Mouse (Mus musculus): Measurements from ENCODE around the gene Wdfy3. TPM values are rescaled to one million over a fixed set of nuclear protein-coding genes. Genes with fewer than 3 reads are reported as not detected.

The Wdfy3 gene
- polyA plus RNA-seq (2012; rRNA removed), result 47.8 and 48.3 TPM in 2 replicates

DNA sequence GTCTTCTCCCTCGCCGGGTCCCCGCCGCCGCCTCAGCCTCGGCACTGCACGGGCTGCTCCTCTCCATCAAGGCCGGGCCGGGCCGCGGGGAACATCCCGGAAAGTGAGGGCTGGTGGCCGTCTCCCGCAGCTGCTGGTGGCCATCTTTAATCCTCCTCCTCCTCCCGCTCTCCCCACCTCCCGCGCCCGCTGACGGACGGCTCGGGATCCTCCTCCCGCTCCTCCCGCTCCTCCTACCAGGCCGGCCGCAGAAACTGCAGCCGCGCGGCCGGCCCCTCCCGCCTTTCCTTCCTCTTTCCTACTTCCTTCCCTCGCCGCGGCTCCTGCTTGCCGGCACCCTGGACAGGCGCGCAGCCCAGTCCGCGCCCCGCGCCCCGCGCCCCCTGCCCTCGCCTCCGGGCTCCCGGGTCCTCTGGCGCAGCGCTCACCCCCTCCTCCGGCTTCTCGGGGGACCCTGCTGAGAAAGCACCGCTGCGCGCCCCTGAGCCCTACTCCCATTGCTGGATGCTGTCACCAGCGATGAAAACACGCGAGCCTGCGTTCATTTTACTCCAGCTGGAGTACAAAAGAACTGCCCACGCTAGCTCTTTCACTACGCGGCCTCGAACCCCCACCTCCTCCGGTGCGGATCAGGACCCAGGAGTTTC lies at the start of gene Wdfy3:
Gene Wdfy3 (minus strand): TSS at position 155 of the 647 bp plus-strand sequence.

Data from central nervous system, embryonic 18 days (tissue).